Comparison of ENCODE assay signal across 9 mouse cellular contexts in the genomic region with DNA sequence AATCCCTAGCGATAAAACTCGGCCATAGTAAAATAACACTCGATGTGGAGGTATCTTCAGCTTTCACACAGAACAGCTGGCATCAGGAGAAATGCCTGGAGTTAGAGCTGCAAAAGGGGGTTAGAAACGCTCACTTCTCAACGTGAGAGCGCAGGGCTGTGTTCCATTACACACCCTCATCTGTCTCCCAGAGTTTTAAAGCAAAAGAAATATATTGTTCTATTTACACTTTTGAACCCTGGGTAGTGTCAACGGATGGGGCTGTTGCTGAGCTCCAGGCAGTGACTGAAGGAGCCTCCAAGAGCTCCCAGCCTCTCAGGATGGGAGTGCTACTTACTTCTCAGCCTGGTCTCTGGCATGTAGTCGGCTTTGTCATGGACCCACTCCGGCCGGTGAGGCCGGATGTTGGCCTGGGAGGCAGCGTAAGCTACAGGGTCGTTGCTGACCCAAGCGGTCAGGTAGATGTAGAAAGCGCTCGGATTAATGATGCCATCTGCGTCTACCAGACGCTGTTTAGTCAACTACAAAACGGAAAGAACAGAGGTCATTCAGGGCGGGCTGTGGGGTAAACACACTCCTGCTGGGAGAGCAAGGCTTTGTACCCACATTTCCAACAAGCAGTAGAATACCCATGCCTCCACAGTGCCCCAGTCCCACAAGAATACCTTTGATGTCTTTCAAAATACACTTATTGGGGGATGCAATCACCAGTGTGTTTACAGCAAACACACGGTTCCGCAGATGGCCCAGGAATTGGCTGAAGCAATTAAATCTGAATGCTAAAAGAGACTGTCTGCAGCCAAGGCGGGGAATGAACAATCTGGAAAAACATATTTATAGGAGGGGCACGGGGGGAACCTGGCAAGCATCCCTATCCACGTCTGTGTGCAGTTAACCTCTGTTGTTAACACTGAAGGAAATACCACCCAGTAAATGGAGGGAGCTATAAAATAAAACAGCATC. TPM values are rescaled to one million over a fixed set of nuclear protein-coding genes. Genes with fewer than 3 reads are reported as not detected.
DNase-seq lines count a peak whose midpoint lies in the region; ATAC-seq and TF ChIP-seq lines count a peak whose summit lies in the region.
"Had no signal": no experiment of that assay in that cellular context is flagged by ENCODE, and none has a peak within 500 bp of the region (broad histone marks: within the 10 kb centered on the region; RNA-seq: fewer than 3 reads in every experiment).

No protein-coding gene starts in this region.

- H3K4me1 ChIP-seq in lung, embryonic 16.5 days (replicated peaks; ENCODE audit: control insufficient read depth, insufficient read depth, low read length), result peaks cover 70% of the 10 kb centered on the region
- H3K4me1 ChIP-seq in hindbrain, embryonic 16.5 days (ENCODE audit: control insufficient read depth, insufficient read depth, low read depth, low read length), result peaks cover 26% of the 10 kb centered on the region
- H3K4me1 ChIP-seq in neural tube, embryonic 14.5 days (ENCODE audit: control insufficient read depth, insufficient read depth, low read length), result peaks cover 33% of the 10 kb centered on the region
- peaks cover 31% of the 10 kb centered on the region for H3K4me1 ChIP-seq in thymus, adult 2 months (replicated peaks; ENCODE audit: control insufficient read depth, insufficient read depth, low read length)

- no peak for ATAC-seq in lung, embryonic 16.5 days (ENCODE audit: low read depth)
- ATAC-seq in hindbrain, embryonic 16.5 days, result peak; percentile 31; the same call in 1 of the 2 replicates
- ATAC-seq in neural tube, embryonic 14.5 days (ENCODE audit: low read depth), result peak; percentile 18; the same call in 1 of the 2 replicates

- H3K4me3 ChIP-seq in lung, embryonic 16.5 days (ENCODE audit: low read length), result no peak overlapping the region
- no peak overlapping the region for H3K4me3 ChIP-seq in hindbrain, embryonic 16.5 days (ENCODE audit: low read length)
- no peak overlapping the region for H3K4me3 ChIP-seq in neural tube, embryonic 14.5 days (ENCODE audit: low read depth, low read length)
- no peak overlapping the region for H3K4me3 ChIP-seq in thymus, adult 2 months (ENCODE audit: control insufficient read depth, insufficient read depth, low read length)
- H3K4me3 ChIP-seq: liver, embryonic 15.5 days had no signal

- no peak for TF ChIP-seq CTCF in thymus, adult 2 months (IDR thresholded peaks at IDR 0.05; ENCODE audit: borderline replicate concordance, control insufficient read depth, extremely low read depth, insufficient read depth, low read length, poor library complexity)

- H3K9me3 ChIP-seq in lung, embryonic 16.5 days (ENCODE audit: control insufficient read depth, low read length), result no peaks in the 10 kb centered on the region
- no peaks in the 10 kb centered on the region for H3K9me3 ChIP-seq in hindbrain, embryonic 16.5 days (ENCODE audit: control insufficient read depth, low read length)
- H3K9me3 ChIP-seq in neural tube, embryonic 14.5 days (ENCODE audit: control insufficient read depth, low read length), result no peaks in the 10 kb centered on the region
- H3K9me3 ChIP-seq: liver, embryonic 15.5 days had no signal

- peak overlapping the region; percentile 55 for H3K27ac ChIP-seq in lung, embryonic 16.5 days (ENCODE audit: low read length)
- 0 out of 2 replicates have a peak overlapping the region, but pooled peaks have one; percentile 10 for H3K27ac ChIP-seq in hindbrain, embryonic 16.5 days (ENCODE audit: low read depth, low read length)
- H3K27ac ChIP-seq in neural tube, embryonic 14.5 days (ENCODE audit: low read depth, low read length), result peak overlapping the region; percentile 25
- H3K27ac ChIP-seq in thymus, adult 2 months (ENCODE audit: control insufficient read depth, insufficient read depth, low read length), result no peak overlapping the region
- H3K27ac ChIP-seq: liver, embryonic 15.5 days had no signal

- H3K9ac ChIP-seq in lung, embryonic 16.5 days (ENCODE audit: low read length), result no peak overlapping the region
- H3K9ac ChIP-seq in hindbrain, embryonic 16.5 days (ENCODE audit: low read depth, low read length), result no peak overlapping the region
- no peak overlapping the region for H3K9ac ChIP-seq in neural tube, embryonic 14.5 days (replicated peaks; ENCODE audit: low read depth, low read length)
- H3K9ac ChIP-seq: liver, embryonic 15.5 days had no signal

- no peaks in the 10 kb centered on the region for H3K27me3 ChIP-seq in lung, embryonic 16.5 days (ENCODE audit: control insufficient read depth, insufficient read depth, low read depth, low read length)
- H3K27me3 ChIP-seq in hindbrain, embryonic 16.5 days (replicated peaks; ENCODE audit: control insufficient read depth, insufficient read depth, low read length), result no peaks in the 10 kb centered on the region
- H3K27me3 ChIP-seq in neural tube, embryonic 14.5 days (ENCODE audit: control insufficient read depth, insufficient read depth, low read length), result no peaks in the 10 kb centered on the region
- no peaks in the 10 kb centered on the region for H3K27me3 ChIP-seq in thymus, adult 2 months (ENCODE audit: control insufficient read depth, insufficient read depth, low read length)
- H3K27me3 ChIP-seq: liver, embryonic 15.5 days had no signal

- no peak overlapping the region for H3K4me2 ChIP-seq in lung, embryonic 16.5 days (ENCODE audit: low read depth, low read length)
- no peak overlapping the region for H3K4me2 ChIP-seq in hindbrain, embryonic 16.5 days (ENCODE audit: low read length)
- H3K4me2 ChIP-seq in neural tube, embryonic 14.5 days (ENCODE audit: low read depth, low read length), result no peak overlapping the region
- H3K4me2 ChIP-seq: liver, embryonic 15.5 days had no signal

- peaks cover 66% of the 10 kb centered on the region for H3K36me3 ChIP-seq in lung, embryonic 16.5 days (ENCODE audit: control insufficient read depth, insufficient read depth, low read length)
- peaks cover 28% of the 10 kb centered on the region for H3K36me3 ChIP-seq in hindbrain, embryonic 16.5 days (ENCODE audit: control insufficient read depth, insufficient read depth, low read length)
- H3K36me3 ChIP-seq in neural tube, embryonic 14.5 days (ENCODE audit: control insufficient read depth, insufficient read depth, low read length), result peaks cover 51% of the 10 kb centered on the region
- peaks cover 42% of the 10 kb centered on the region for H3K36me3 ChIP-seq in thymus, adult 2 months (ENCODE audit: control insufficient read depth, insufficient read depth, low read length)

- TF ChIP-seq POLR2A in thymus, adult 2 months (IDR thresholded peaks at IDR 0.05; ENCODE audit: control insufficient read depth, extremely low read depth, insufficient read depth, low read length, poor library complexity), result no peak

- 44% methylated on average over 25 of the region's 25 CpGs for WGBS in lung, embryonic 16.5 days
- WGBS in hindbrain, embryonic 16.5 days, result 48% methylated on average over 25 of the region's 25 CpGs
- WGBS in neural tube, embryonic 14.5 days, result 29% methylated on average over 25 of the region's 25 CpGs
- 96% methylated on average over 25 of the region's 25 CpGs for WGBS in thymus, adult 2 months

- no peak for DNase-seq in lung, postnatal 25 days (ENCODE audit: low spot score)
- peak; percentile 48 to 59 for DNase-seq in cerebellum, postnatal 36 days
- DNase-seq in T-cell, adult 2 months (ENCODE audit: low spot score), result no peak
- no peak for DNase-seq in adrenal gland, postnatal 10 days
- DNase-seq in thymus, adult 2 months, result no peak

RNA-seq across cellular contexts. Expression of a gene that starts 27.8 kb away (rescaled TPM):
- polyA plus RNA-seq in lung, embryonic 16.5 days (2015; fragmentation: Nextera tagmentation; extraction: Ambion mirVana), result 26.7 and 27.8 TPM in 2 replicates
- polyA plus RNA-seq in hindbrain, embryonic 16.5 days (2015; fragmentation: Nextera tagmentation; extraction: Ambion mirVana), result 15.7 and 16.0 TPM in 2 replicates
- polyA plus RNA-seq in neural tube, embryonic 14.5 days (2014; fragmentation: Nextera tagmentation; extraction: Ambion mirVana), result 14.6 and 16.1 TPM in 2 replicates
- total RNA-seq in adrenal gland, postnatal 10 days (2021), result 10 to 100 TPM in 1 of 2 experiments, 1 to 10 TPM in 1; 7.6 to 13.0 TPM
- polyA plus RNA-seq in thymus, adult 2 months (2012; rRNA removed), result 14.7 and 20.4 TPM in 2 replicates

RNA-seq across cellular contexts. Expression of a gene that starts 48.5 kb away (rescaled TPM):
- 33.4 and 34.2 TPM in 2 replicates for polyA plus RNA-seq in lung, embryonic 16.5 days (2015; fragmentation: Nextera tagmentation; extraction: Ambion mirVana)
- 15.3 and 17.3 TPM in 2 replicates for polyA plus RNA-seq in hindbrain, embryonic 16.5 days (2015; fragmentation: Nextera tagmentation; extraction: Ambion mirVana)
- polyA plus RNA-seq in neural tube, embryonic 14.5 days (2014; fragmentation: Nextera tagmentation; extraction: Ambion mirVana), result 26.4 and 28.7 TPM in 2 replicates
- total RNA-seq in adrenal gland, postnatal 10 days (2021), result 10 to 100 TPM; 38.7 to 55.2 TPM
- 27.2 and 30.2 TPM in 2 replicates for polyA plus RNA-seq in thymus, adult 2 months (2012; rRNA removed)

Comparison
In these comparisons a context has a peak if more than half of its experiments do, and no peak if none do; other contexts are left out.
1. DNase-seq: peak in cerebellum, postnatal 36 days (2 of 2); none in lung, postnatal 25 days (single experiment), T-cell, adult 2 months (single experiment), adrenal gland, postnatal 10 days (single experiment) and thymus, adult 2 months (single experiment).